Mouse (Mus musculus) liver, embryonic 14.5 days (tissue): Measurements from ENCODE around the gene Scnn1b.

Source experiments
- CTCF ChIP-seq: IDR thresholded peaks from 2 replicates; pipeline ENCODE4 v1.5.1; 2016; ENCODE audit warnings: antibody characterized with exemption, low read depth, control low read depth
- EP300 ChIP-seq: IDR thresholded peaks from 2 replicates; pipeline ENCODE4 v1.6.1; 2016; ENCODE audit warnings: antibody characterized with exemption, low read depth

- TF ChIP-seq CTCF (no peak), EP300 (no peak)
These were observed 7.5 kb upstream of the Scnn1b start for GRCm38 (mm10) chr7:121857177-121857884.
